In genomic region chr5:109682921-109683320, GRCm38 (mm10) we compare ENCODE assay signal across 15 mouse cellular contexts.
"Had no signal": no experiment of that assay in that cellular context is flagged by ENCODE, and none has a peak within 500 bp of the region (broad histone marks: within the 10 kb centered on the region; RNA-seq: fewer than 3 reads in every experiment).

No protein-coding gene starts in this region.

- DNase-seq: gastrocnemius, adult 2 months; gastrocnemius, postnatal 10 days; gastrocnemius, postnatal 25 days; heart, adult 11 months; heart, adult 2 months; heart, postnatal 14 days; heart, postnatal 36 days; kidney, adult 11 months; kidney, adult 2 months; kidney, adult 9 months; kidney, postnatal 14 days; kidney, postnatal 36 days; layer of hippocampus, adult 9-11 months; layer of hippocampus, postnatal 36 days; left cerebral cortex, postnatal 4 days had no signal
